Mouse (Mus musculus): ENCODE measurements around the gene Rab43. TPM values are rescaled to one million over a fixed set of nuclear protein-coding genes. Genes with fewer than 3 reads are reported as not detected.

The Rab43 gene
- polyA plus RNA-seq, 1 experiment = 46.2 TPM

GRCm38 (mm10) chr6:87810311-87810710, 1.7 kb downstream of the Rab43 start:
- H3K4me3 ChIP-seq (replicated peaks; ENCODE audit: extremely low read depth, low read depth, low read length) = peak overlapping the region; percentile 96
- TF ChIP-seq POLR2A (IDR thresholded peaks at IDR 0.05; ENCODE audit: borderline replicate concordance, extremely low read depth, low read depth, low read length) (no peak), CTCF (IDR thresholded peaks at IDR 0.05; ENCODE audit: insufficient read depth, low read length) (no peak)
- H3K4me1 ChIP-seq (ENCODE audit: control insufficient read depth, insufficient read depth, low read length) = peaks cover 13% of the 10 kb centered on the region
- no peak for DNase-seq
- 13% methylated on average over 6 of the region's 6 CpGs for WGBS

- H3K4me3 ChIP-seq (replicated peaks; ENCODE audit: extremely low read depth, low read depth, low read length) = no peak overlapping the region
- TF ChIP-seq POLR2A (IDR thresholded peaks at IDR 0.05; ENCODE audit: borderline replicate concordance, extremely low read depth, low read depth, low read length) = no peak
- TF ChIP-seq CTCF (IDR thresholded peaks at IDR 0.05; ENCODE audit: insufficient read depth, low read length) = no peak
- peaks cover 13% of the 10 kb centered on the region for H3K4me1 ChIP-seq (ENCODE audit: control insufficient read depth, insufficient read depth, low read length)
- WGBS = 41% methylated on average over 6 of the region's 6 CpGs
- DNase-seq = no peak
These were observed 2.3 kb downstream of the Rab43 start for GRCm38 (mm10) chr6:87809651-87810161.

- H3K4me1 ChIP-seq (ENCODE audit: control insufficient read depth, insufficient read depth, low read length) = peaks cover 13% of the 10 kb centered on the region
- 71% methylated on average over 2 of the region's 2 CpGs for WGBS
- H3K4me3 ChIP-seq (replicated peaks; ENCODE audit: extremely low read depth, low read depth, low read length) = no peak overlapping the region
- no peak for DNase-seq
- TF ChIP-seq CTCF (IDR thresholded peaks at IDR 0.05; ENCODE audit: insufficient read depth, low read length) = no peak
These were observed 2.8 kb downstream of the Rab43 start for GRCm38 (mm10) chr6:87809144-87809543.

GRCm38 (mm10) chr6:87808521-87808920, 3.4 kb downstream of the Rab43 start:
- TF ChIP-seq CTCF (IDR thresholded peaks at IDR 0.05; ENCODE audit: insufficient read depth, low read length) = no peak
- TF ChIP-seq POLR2A (IDR thresholded peaks at IDR 0.05; ENCODE audit: borderline replicate concordance, extremely low read depth, low read depth, low read length) = no peak
- Histone ChIP-seq H3K4me3 (replicated peaks; ENCODE audit: extremely low read depth, low read depth, low read length) (no peak overlapping the region), H3K4me1 (ENCODE audit: control insufficient read depth, insufficient read depth, low read length) (peaks cover 13% of the 10 kb centered on the region)
- DNase-seq = no peak
- 56% methylated on average over 3 of the region's 3 CpGs for WGBS

- TF ChIP-seq CTCF (IDR thresholded peaks at IDR 0.05; ENCODE audit: insufficient read depth, low read length) (no peak), POLR2A (IDR thresholded peaks at IDR 0.05; ENCODE audit: borderline replicate concordance, extremely low read depth, low read depth, low read length) (no peak)
- 74% methylated on average over 4 of the region's 4 CpGs for whole genome bisulfite sequencing
- no peak for DNase-seq
- Histone ChIP-seq H3K4me1 (ENCODE audit: control insufficient read depth, insufficient read depth, low read length) (peaks cover 13% of the 10 kb centered on the region), H3K4me3 (replicated peaks; ENCODE audit: extremely low read depth, low read depth, low read length) (no peak overlapping the region)
These were observed 4.1 kb downstream of the Rab43 start for GRCm38 (mm10) chr6:87807735-87808440.

GRCm38 (mm10) chr6:87806857-87807256, 5.1 kb downstream of the Rab43 start:
- no peak overlapping the region for H3K4me3 ChIP-seq (replicated peaks; ENCODE audit: extremely low read depth, low read depth, low read length)
- no peak for TF ChIP-seq CTCF (IDR thresholded peaks at IDR 0.05; ENCODE audit: insufficient read depth, low read length)
- TF ChIP-seq POLR2A (IDR thresholded peaks at IDR 0.05; ENCODE audit: borderline replicate concordance, extremely low read depth, low read depth, low read length) = no peak
- WGBS = 35% methylated on average over 2 of the region's 2 CpGs
- peaks cover 10% of the 10 kb centered on the region for H3K4me1 ChIP-seq (ENCODE audit: control insufficient read depth, insufficient read depth, low read length)
- no peak for DNase-seq

GRCm38 (mm10) chr6:87806028-87806427, 5.9 kb downstream of the Rab43 start:
- TF ChIP-seq CTCF (IDR thresholded peaks at IDR 0.05; ENCODE audit: insufficient read depth, low read length) (no peak), POLR2A (IDR thresholded peaks at IDR 0.05; ENCODE audit: borderline replicate concordance, extremely low read depth, low read depth, low read length) (no peak)
- H3K4me3 ChIP-seq (replicated peaks; ENCODE audit: extremely low read depth, low read depth, low read length) = no peak overlapping the region
- H3K4me1 ChIP-seq (ENCODE audit: control insufficient read depth, insufficient read depth, low read length) = peaks cover 10% of the 10 kb centered on the region
- WGBS = 51% methylated on average over 2 of the region's 2 CpGs
- DNase-seq = no peak

GRCm38 (mm10) chr6:87805448-87805847, 6.5 kb downstream of the Rab43 start:
- 82% methylated on average over 7 of the region's 7 CpGs for whole genome bisulfite sequencing
- TF ChIP-seq POLR2A (IDR thresholded peaks at IDR 0.05; ENCODE audit: borderline replicate concordance, extremely low read depth, low read depth, low read length) (no peak), CTCF (IDR thresholded peaks at IDR 0.05; ENCODE audit: insufficient read depth, low read length) (no peak)
- no peak overlapping the region for H3K4me3 ChIP-seq (replicated peaks; ENCODE audit: extremely low read depth, low read depth, low read length)

GRCm38 (mm10) chr6:87804886-87805285, 7.1 kb downstream of the Rab43 start:
- WGBS = 70% methylated on average over 7 of the region's 7 CpGs
- no peak for DNase-seq
- Histone ChIP-seq H3K4me1 (ENCODE audit: control insufficient read depth, insufficient read depth, low read length) (peaks cover 9% of the 10 kb centered on the region), H3K4me3 (replicated peaks; ENCODE audit: extremely low read depth, low read depth, low read length) (no peak overlapping the region)
- TF ChIP-seq POLR2A (IDR thresholded peaks at IDR 0.05; ENCODE audit: borderline replicate concordance, extremely low read depth, low read depth, low read length) (no peak), CTCF (IDR thresholded peaks at IDR 0.05; ENCODE audit: insufficient read depth, low read length) (no peak)

More at GRCm38 (mm10) chr6:87805448-87805847, 6.5 kb downstream of the Rab43 start:
- peaks cover 10% of the 10 kb centered on the region for H3K4me1 ChIP-seq (ENCODE audit: control insufficient read depth, insufficient read depth, low read length)
- no peak for DNase-seq

GRCm38 (mm10) chr6:87804036-87804435, 7.9 kb downstream of the Rab43 start:
- no peak for DNase-seq
- H3K4me3 ChIP-seq (replicated peaks; ENCODE audit: extremely low read depth, low read depth, low read length) = no peak overlapping the region
- peaks cover 3% of the 10 kb centered on the region for H3K4me1 ChIP-seq (ENCODE audit: control insufficient read depth, insufficient read depth, low read length)
- 64% methylated on average over 1 of the region's 1 CpGs for WGBS
- no peak for TF ChIP-seq CTCF (IDR thresholded peaks at IDR 0.05; ENCODE audit: insufficient read depth, low read length)
